Mouse (Mus musculus) ES-E14 (cell line): ENCODE results near the gene Map3k7. TPM values are rescaled to one million over a fixed set of nuclear protein-coding genes. Genes with fewer than 3 reads are reported as not detected.
A peak's percentile ranks its signal among the peaks of the same experiment; 100 is the strongest.

Source experiments
- DNase-seq: peaks from one replicate; pipeline ENCODE4 v3.0.0-alpha.2; 2013; ENCODE audit warnings: low read depth, low spot score
- H3K27ac ChIP-seq: 2 replicates; pipeline ENCODE4 v1.5.1; 2012; ENCODE audit warnings: low read depth, mild to moderate bottlenecking, low read length, moderate library complexity, mixed read lengths; ENCODE audit not compliant: poor library complexity, insufficient read depth, severe bottlenecking
- H3K36me3 ChIP-seq: 2 replicates; pipeline ENCODE4 v1.6.1; 2012; ENCODE audit warnings: mild to moderate bottlenecking, low read length, moderate library complexity, mixed read lengths; ENCODE audit not compliant: control insufficient read depth, poor library complexity, insufficient read depth, severe bottlenecking
- H3K4me1 ChIP-seq, 2 experiments: fragments of 150-350 bp in 1 of 2; sonication (generic) in 1 of 2; 2 replicates each; pipeline ENCODE4 v1.6.1; 2012; ENCODE audit warnings: low read length in 2 of 2, mild to moderate bottlenecking in 1 of 2, mixed read lengths in 1 of 2; ENCODE audit not compliant: control insufficient read depth in 2 of 2, insufficient read depth in 2 of 2, poor library complexity in 1 of 2
- H3K4me3 ChIP-seq, 2 experiments: fragments of 150-350 bp in 1 of 2; sonication (generic) in 1 of 2; 2 replicates each; pipeline ENCODE4 v1.5.1; 2012; ENCODE audit warnings: low read length in 2 of 2, low read depth in 1 of 2, mild to moderate bottlenecking in 1 of 2, mixed read lengths in 1 of 2; ENCODE audit not compliant: insufficient read depth in 1 of 2, poor library complexity in 1 of 2, severe bottlenecking in 1 of 2
- H3K9ac ChIP-seq: 2 replicates; pipeline ENCODE4 v1.6.1; 2012; ENCODE audit warnings: low read depth, mild to moderate bottlenecking, low read length, mixed read lengths; ENCODE audit not compliant: poor library complexity, insufficient read depth, severe bottlenecking
- H3K9me3 ChIP-seq: fragments of 150-350 bp; sonication (generic); 2 replicates; pipeline ENCODE4 v1.6.1; 2012; ENCODE audit warnings: low read depth, mild to moderate bottlenecking, low read length; ENCODE audit not compliant: control insufficient read depth, insufficient read depth
- CHD2 ChIP-seq: IDR thresholded peaks from 2 replicates; pipeline ENCODE4 v1.6.1; 2014; ENCODE audit warnings: mild to moderate bottlenecking, low read depth, low read length, inconsistent platforms
- HCFC1 ChIP-seq: IDR thresholded peaks from 2 replicates; pipeline ENCODE4 v1.6.1; 2012; ENCODE audit warnings: low read length, inconsistent platforms, borderline replicate concordance; ENCODE audit not compliant: insufficient read depth
- MAFK ChIP-seq: IDR thresholded peaks from 2 replicates; pipeline ENCODE4 v1.6.1; 2014; ENCODE audit warnings: mild to moderate bottlenecking, low read depth, low read length, inconsistent platforms; ENCODE audit not compliant: insufficient read depth
- ZC3H11A ChIP-seq: IDR thresholded peaks from 2 replicates; pipeline ENCODE4 v1.6.1; 2012; ENCODE audit warnings: low read depth, mild to moderate bottlenecking, inconsistent platforms, low read length, borderline replicate concordance
- ZNF384 ChIP-seq: IDR thresholded peaks from 2 replicates; pipeline ENCODE4 v1.6.1; 2012; ENCODE audit warnings: low read depth, low read length, inconsistent platforms
- in situ Hi-C, 2 experiments: fragments of 600-800 bp; cut with MboI; formaldehyde crosslinking; loops; one replicate each; pipeline ENCODE4 v1.15.1; 2025; ENCODE audit warnings: low sequenced_read_pairs in 2 of 2, inconsistent platforms in 1 of 2; ENCODE audit not compliant: unreplicated experiment in 2 of 2
- total RNA-seq: library from RNA; depleted of rRNA; stranded (reverse); fragments of 300-350 nt; gene quantifications from 2 replicates; pipeline ENCODE4 v1.2.3, GENCODE M21; 2012

The Map3k7 gene
- total RNA-seq, 1 experiment = 43.9 TPM

DNA sequence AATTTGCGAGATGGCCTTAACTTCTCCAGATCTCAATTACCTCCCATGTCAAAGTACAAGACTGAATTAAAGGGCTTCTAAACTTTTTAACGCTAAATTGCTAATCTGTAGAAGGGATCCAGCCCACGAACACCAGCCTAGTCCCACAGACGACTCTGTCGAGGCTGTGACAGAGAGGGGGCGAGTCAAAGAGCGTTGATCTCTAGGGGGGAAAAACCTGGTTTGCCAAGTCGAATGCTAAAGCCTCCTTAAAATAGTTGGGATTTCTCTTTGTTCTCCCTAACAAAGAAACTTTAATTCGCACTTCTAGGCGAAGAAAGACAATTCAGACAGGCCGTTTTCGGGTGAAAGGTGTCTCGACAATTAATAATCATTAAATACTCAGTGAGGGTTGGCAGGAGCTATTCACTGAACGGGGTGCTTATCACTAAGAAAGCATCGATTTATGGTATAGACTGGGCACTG is 27.0 kb upstream of the Map3k7 start:
- peak overlapping the region; percentile 54 to 78; a peak in 3 of 4 replicates for H3K4me3 ChIP-seq
- TF ChIP-seq MAFK (no peak), ZC3H11A (no peak), ZNF384 (no peak), HCFC1 (no peak), CHD2 (no peak)
- no peak overlapping the region for H3K27ac ChIP-seq

DNA sequence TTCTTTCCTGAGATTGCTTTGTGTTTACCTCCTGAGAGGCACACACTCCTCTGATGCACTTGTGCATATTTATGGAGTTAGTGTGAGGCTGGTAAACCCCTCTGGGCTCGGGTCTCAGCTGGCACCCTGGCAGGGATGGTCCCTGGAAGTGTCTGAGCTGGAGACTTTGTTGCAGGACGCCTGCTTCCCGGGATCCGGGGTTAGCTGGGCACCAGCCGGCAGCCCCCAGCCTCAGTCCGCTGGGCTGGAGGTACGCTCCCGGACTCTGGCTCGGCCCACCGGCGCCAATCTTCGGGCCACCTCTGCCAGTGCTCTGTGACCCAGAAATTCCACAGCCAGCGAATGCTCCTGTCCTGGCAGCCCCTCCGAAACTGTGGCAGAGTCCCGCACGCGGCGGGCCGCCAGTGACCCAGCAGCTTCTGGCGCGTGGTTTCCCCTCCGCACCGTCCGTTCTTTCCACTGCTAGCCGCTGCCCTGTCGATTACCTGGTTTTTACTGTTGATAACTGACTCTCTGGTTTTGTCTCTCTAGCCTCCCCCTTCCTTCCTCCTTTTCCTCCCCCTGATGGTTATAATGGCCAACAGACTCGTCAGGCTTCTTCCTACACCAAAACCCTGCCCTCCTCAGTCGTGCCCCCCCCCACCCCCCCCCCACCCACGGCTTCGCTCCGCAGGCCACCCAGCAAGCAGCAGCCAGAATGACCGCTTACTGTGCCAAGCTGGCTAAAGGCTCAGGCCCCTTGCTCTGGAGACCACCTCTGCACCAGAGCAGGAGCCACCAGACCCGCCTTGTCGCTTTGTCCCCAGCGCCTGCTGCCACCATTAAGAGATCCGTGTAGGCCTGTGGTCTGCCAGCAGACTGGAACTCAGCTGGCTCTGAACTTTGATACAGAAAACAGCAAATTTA is 26.3 kb upstream of the Map3k7 start:
- no peaks in the 10 kb centered on the region for H3K9me3 ChIP-seq
- 0 out of 4 replicates have a peak, but pooled peaks cover 0 to 2% of the 10 kb centered on the region in 2 experiments for H3K4me1 ChIP-seq
- TF ChIP-seq HCFC1 (0 out of 2 replicates have a peak, but pooled peaks have one; percentile 31), CHD2 (no peak)
- no peaks in the 10 kb centered on the region for H3K36me3 ChIP-seq
- DNase-seq = no peak
- peak overlapping the region; percentile 54 to 78 for H3K4me3 ChIP-seq
- in situ Hi-C loops = no loop called here
- peak overlapping the region; percentile 50 for H3K9ac ChIP-seq
- H3K27ac ChIP-seq = no peak overlapping the region

More for the DNA sequence above, 27.0 kb upstream of the Map3k7 start:
- Histone ChIP-seq H3K9me3 (no peaks in the 10 kb centered on the region), H3K4me1 (0 out of 4 replicates have a peak, but pooled peaks cover 0 to 2% of the 10 kb centered on the region in 2 experiments), H3K9ac (no peak overlapping the region), H3K36me3 (no peaks in the 10 kb centered on the region)
- DNase-seq = no peak
- in situ Hi-C loops = no loop called here

DNA sequence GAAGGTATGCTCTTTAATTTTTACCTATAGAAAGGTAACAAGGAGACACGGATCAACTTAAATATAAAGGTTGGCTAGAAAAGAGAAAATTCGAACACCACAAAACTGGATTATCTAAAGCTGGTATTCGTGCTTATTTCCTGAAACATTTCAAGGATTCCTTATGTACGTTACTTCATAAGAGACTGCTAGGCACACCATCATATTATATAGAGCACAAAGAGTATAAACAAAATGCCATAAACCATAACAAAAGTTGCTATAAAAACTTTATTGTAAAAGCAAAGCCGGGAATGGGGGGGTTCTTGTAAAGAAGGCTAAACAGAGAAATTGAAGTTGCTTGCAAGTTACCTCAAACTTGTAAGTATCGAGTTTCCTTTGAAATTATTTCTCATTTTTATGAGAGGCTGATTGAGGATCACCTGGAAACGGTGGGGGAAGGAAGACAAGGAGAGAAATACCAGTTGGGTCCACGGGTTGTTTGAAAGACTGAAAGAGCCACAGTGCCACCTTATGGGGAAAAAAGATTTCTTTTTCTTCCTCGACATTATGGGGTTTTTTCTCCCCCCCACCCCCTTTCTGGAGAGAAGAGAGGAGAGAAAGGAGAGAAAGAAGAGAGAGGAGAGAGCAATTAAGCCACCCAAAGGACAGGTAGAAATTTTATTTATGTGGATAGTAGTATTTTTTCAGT is 25.3 kb upstream of the Map3k7 start:
- H3K9ac ChIP-seq = no peak overlapping the region
- DNase-seq = no peak
- no peak overlapping the region for H3K4me3 ChIP-seq
- H3K36me3 ChIP-seq = no peaks in the 10 kb centered on the region
- H3K9me3 ChIP-seq = no peaks in the 10 kb centered on the region
- no peak overlapping the region for H3K27ac ChIP-seq
- TF ChIP-seq ZNF384 (no peak), ZC3H11A (0 out of 2 replicates have a peak, but pooled peaks have one; percentile 27)
- in situ Hi-C loops = no loop called here
- 0 out of 4 replicates have a peak, but pooled peaks cover 0 to 2% of the 10 kb centered on the region in 2 experiments for H3K4me1 ChIP-seq

DNA sequence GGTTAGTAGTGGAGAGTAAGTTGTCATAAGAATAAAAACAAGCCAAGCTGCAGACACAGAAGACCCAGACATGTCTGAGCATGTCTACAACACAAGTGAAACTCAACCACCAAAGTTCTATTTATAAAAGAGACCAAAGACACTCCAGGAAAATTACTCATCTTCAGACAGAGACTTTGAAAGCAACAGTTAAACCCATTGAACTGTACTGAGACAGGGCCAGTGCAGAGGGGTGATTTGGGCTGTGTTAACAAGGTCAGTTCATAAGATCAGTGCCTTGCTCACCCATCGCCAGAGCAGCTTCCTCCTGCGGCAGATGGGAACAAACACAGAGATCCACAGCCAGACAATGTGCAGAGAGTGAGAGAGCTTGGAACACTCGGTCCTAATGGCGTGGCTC is 22.3 kb upstream of the Map3k7 start:
- Histone ChIP-seq H3K36me3 (no peaks in the 10 kb centered on the region), H3K4me1 (0 out of 4 replicates have a peak, but pooled peaks cover 0 to 2% of the 10 kb centered on the region in 2 experiments), H3K4me3 (no peak overlapping the region), H3K27ac (no peak overlapping the region), H3K9me3 (no peaks in the 10 kb centered on the region), H3K9ac (no peak overlapping the region)
- in situ Hi-C loops = no loop called here
- no peak for DNase-seq
- TF ChIP-seq HCFC1 (no peak), ZC3H11A (no peak), MAFK (no peak), ZNF384 (no peak), CHD2 (no peak)
